In the genomic region with DNA sequence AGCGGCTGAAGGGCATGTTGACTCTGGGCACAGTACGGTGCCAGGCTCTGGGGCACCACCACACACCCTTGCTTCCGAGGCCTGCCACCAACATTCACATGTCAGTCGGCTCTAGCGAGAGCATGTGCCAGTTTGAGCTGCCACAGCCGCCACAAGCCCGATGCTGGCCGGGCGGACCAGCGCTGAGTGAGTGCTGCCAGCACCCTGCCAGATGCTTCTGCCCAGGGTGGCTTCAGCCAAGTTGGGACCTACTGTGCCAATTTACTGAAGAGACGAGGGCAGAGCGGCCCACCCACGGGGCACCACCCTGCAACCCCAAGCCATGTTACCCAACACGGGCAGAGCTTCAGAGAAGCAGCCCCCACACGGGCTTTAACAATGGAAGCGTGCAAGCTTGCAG, we compare ENCODE assay signal across 13 mouse cellular contexts. TPM values are rescaled to one million over a fixed set of nuclear protein-coding genes. Genes with fewer than 3 reads are reported as not detected.
DNase-seq lines count a peak whose midpoint lies in the region; ATAC-seq and TF ChIP-seq lines count a peak whose summit lies in the region.
"Had no signal": no experiment of that assay in that cellular context is flagged by ENCODE, and none has a peak within 500 bp of the region (broad histone marks: within the 10 kb centered on the region; RNA-seq: fewer than 3 reads in every experiment).

No protein-coding gene starts in this region.

- 0 out of 2 replicates have a peak, but pooled peaks have one; percentile 23 for ATAC-seq in forebrain, embryonic 14.5 days
- no peak for ATAC-seq in forebrain, embryonic 11.5 days (replicated peaks; ENCODE audit: low FRiP score)
- ATAC-seq in forebrain, postnatal 0 days, result peak; percentile 62
- ATAC-seq: intestine, embryonic 16.5 days; midbrain, embryonic 16.5 days had no signal

- no peak for TF ChIP-seq CTCF in forebrain, postnatal 0 days (IDR thresholded peaks at IDR 0.05; ENCODE audit: low read depth)

- DNase-seq in forebrain, embryonic 14.5 days (ENCODE audit: low spot score), result no peak
- no peak for DNase-seq in forebrain, embryonic 11.5 days (ENCODE audit: low spot score)
- DNase-seq in layer of hippocampus, postnatal 36 days, result peak; percentile 14 to 16
- no peak for DNase-seq in layer of hippocampus, postnatal 25 days (ENCODE audit: extremely low spot score in 1 of 2, low spot score in 1 of 2)
- no peak for DNase-seq in forebrain, postnatal 0 days
- DNase-seq in heart, postnatal 4 days, result peak; percentile 31
- DNase-seq in Muller cell, postnatal 12 days (ENCODE audit: inconsistent ontology term), result no peak
- DNase-seq in T-cell, adult 2 months (ENCODE audit: low spot score), result no peak
- DNase-seq: adrenal gland, adult 2 months; B cell, adult 2 months; lung, postnatal 36 days had no signal

- no peaks in the 10 kb centered on the region for H3K36me3 ChIP-seq in forebrain, embryonic 14.5 days (ENCODE audit: control insufficient read depth, insufficient read depth, low read length)
- no peaks in the 10 kb centered on the region for H3K36me3 ChIP-seq in forebrain, embryonic 11.5 days (ENCODE audit: control insufficient read depth, insufficient read depth, low read length)
- H3K36me3 ChIP-seq in forebrain, postnatal 0 days (ENCODE audit: insufficient read depth), result no peaks in the 10 kb centered on the region

- no peaks in the 10 kb centered on the region for H3K27me3 ChIP-seq in forebrain, embryonic 14.5 days (replicated peaks; ENCODE audit: control insufficient read depth, insufficient read depth, low read length)
- H3K27me3 ChIP-seq in forebrain, embryonic 11.5 days (ENCODE audit: control insufficient read depth, insufficient read depth, low read length), result no peaks in the 10 kb centered on the region
- H3K27me3 ChIP-seq in forebrain, postnatal 0 days (ENCODE audit: insufficient read depth, low read length), result no peaks in the 10 kb centered on the region

- H3K9me3 ChIP-seq in forebrain, embryonic 14.5 days (replicated peaks; ENCODE audit: control insufficient read depth, low read length), result no peaks in the 10 kb centered on the region
- no peaks in the 10 kb centered on the region; the same call in 1 of the 2 replicates for H3K9me3 ChIP-seq in forebrain, embryonic 11.5 days (ENCODE audit: control insufficient read depth, low read length)
- no peaks in the 10 kb centered on the region for H3K9me3 ChIP-seq in forebrain, postnatal 0 days (ENCODE audit: low read length)

- H3K9ac ChIP-seq in forebrain, embryonic 14.5 days (ENCODE audit: low read length), result no peak overlapping the region
- no peak overlapping the region for H3K9ac ChIP-seq in forebrain, embryonic 11.5 days (ENCODE audit: low read length)
- H3K9ac ChIP-seq in forebrain, postnatal 0 days, result no peak overlapping the region

- WGBS in forebrain, embryonic 14.5 days, result 73% methylated on average over 16 of the region's 16 CpGs
- 88% methylated on average over 16 of the region's 16 CpGs for WGBS in forebrain, embryonic 11.5 days
- WGBS in forebrain, postnatal 0 days, result 53% methylated on average over 16 of the region's 16 CpGs

- H3K4me2 ChIP-seq in forebrain, embryonic 14.5 days (ENCODE audit: low read length), result no peak overlapping the region
- no peak overlapping the region for H3K4me2 ChIP-seq in forebrain, embryonic 11.5 days (ENCODE audit: low read depth, low read length, severe bottlenecking)
- no peak overlapping the region for H3K4me2 ChIP-seq in forebrain, postnatal 0 days (ENCODE audit: low read depth)

- 0 out of 2 replicates have a peak overlapping the region, but pooled peaks have one; percentile 44 for H3K27ac ChIP-seq in forebrain, embryonic 14.5 days (ENCODE audit: low read depth, low read length)
- H3K27ac ChIP-seq in forebrain, embryonic 11.5 days (ENCODE audit: low read depth, low read length), result no peak overlapping the region
- H3K27ac ChIP-seq in forebrain, postnatal 0 days (ENCODE audit: low read depth, low read length), result no peak overlapping the region

- H3K4me1 ChIP-seq in forebrain, embryonic 14.5 days (ENCODE audit: control insufficient read depth, insufficient read depth, low read length), result no peaks in the 10 kb centered on the region; the same call in 1 of the 2 replicates
- H3K4me1 ChIP-seq in forebrain, embryonic 11.5 days (replicated peaks; ENCODE audit: control insufficient read depth, insufficient read depth, low read length), result 0 out of 2 replicates have a peak, but pooled peaks cover 2% of the 10 kb centered on the region
- H3K4me1 ChIP-seq in forebrain, postnatal 0 days (ENCODE audit: insufficient read depth), result peaks cover 4% of the 10 kb centered on the region; the same call in 1 of the 2 replicates

- no peak overlapping the region for H3K4me3 ChIP-seq in forebrain, embryonic 14.5 days (ENCODE audit: low read depth, low read length)
- no peak overlapping the region for H3K4me3 ChIP-seq in forebrain, embryonic 11.5 days (ENCODE audit: low read depth, low read length)
- H3K4me3 ChIP-seq in forebrain, postnatal 0 days (ENCODE audit: low read depth, low read length), result no peak overlapping the region

RNA-seq across cellular contexts. Expression of a gene that starts 49.5 kb away (rescaled TPM):
- 16.7 and 30.0 TPM in 2 replicates for polyA plus RNA-seq in forebrain, embryonic 14.5 days (2014; fragmentation: Nextera tagmentation; extraction: Ambion mirVana)
- polyA plus RNA-seq in forebrain, embryonic 11.5 days (2014; fragmentation: Nextera tagmentation; extraction: Ambion mirVana), result 11.3 and 13.2 TPM in 2 replicates
- 10 to 100 TPM; 32.7 to 33.8 TPM for total RNA-seq in layer of hippocampus, postnatal 36 days (2021)
- 10 to 100 TPM; 32.9 to 36.7 TPM for total RNA-seq in layer of hippocampus, postnatal 25 days (2021)
- total RNA-seq in forebrain, postnatal 0 days (2014; rRNA removed), result 44.0 and 52.4 TPM in 2 replicates
- polyA plus RNA-seq in forebrain, postnatal 0 days (2015; fragmentation: Nextera tagmentation; extraction: Ambion mirVana), result 16.2 and 16.7 TPM in 2 replicates
- total RNA-seq in heart, postnatal 4 days (2021), result 10 to 100 TPM; 12.2 to 13.6 TPM

Comparison
In these comparisons a context has a peak if more than half of its experiments do, and no peak if none do; other contexts are left out.
1. DNase-seq: peak in layer of hippocampus, postnatal 36 days (2 of 2) and heart, postnatal 4 days (single experiment); none in forebrain, embryonic 14.5 days (single experiment), forebrain, embryonic 11.5 days (single experiment), layer of hippocampus, postnatal 25 days (0 of 2), forebrain, postnatal 0 days (single experiment), Muller cell, postnatal 12 days (single experiment) and T-cell, adult 2 months (single experiment).